Mouse (Mus musculus) cerebellum, adult 2 months (tissue): ENCODE results near the gene Zfp988.
"Not testable (repeated sequence)": the region's sequence is repeated elsewhere in the genome, so short reads cannot be mapped to it uniquely, and the experiment has no call there.

ENCODE experiments used
- CTCF ChIP-seq: fragments of 200-500 bp; IDR thresholded peaks from 2 replicates; pipeline ENCODE4 v1.5.1; 2011; ENCODE audit warnings: low read depth, mild to moderate bottlenecking, control low read depth, low read length, moderate library complexity, borderline replicate concordance; ENCODE audit not compliant: insufficient read depth
- POLR2A ChIP-seq: fragments of 200-500 bp; IDR thresholded peaks from 2 replicates; pipeline ENCODE4 v1.6.1; 2011; ENCODE audit warnings: low read length, control low read depth, borderline replicate concordance; ENCODE audit not compliant: insufficient read depth

DNA sequence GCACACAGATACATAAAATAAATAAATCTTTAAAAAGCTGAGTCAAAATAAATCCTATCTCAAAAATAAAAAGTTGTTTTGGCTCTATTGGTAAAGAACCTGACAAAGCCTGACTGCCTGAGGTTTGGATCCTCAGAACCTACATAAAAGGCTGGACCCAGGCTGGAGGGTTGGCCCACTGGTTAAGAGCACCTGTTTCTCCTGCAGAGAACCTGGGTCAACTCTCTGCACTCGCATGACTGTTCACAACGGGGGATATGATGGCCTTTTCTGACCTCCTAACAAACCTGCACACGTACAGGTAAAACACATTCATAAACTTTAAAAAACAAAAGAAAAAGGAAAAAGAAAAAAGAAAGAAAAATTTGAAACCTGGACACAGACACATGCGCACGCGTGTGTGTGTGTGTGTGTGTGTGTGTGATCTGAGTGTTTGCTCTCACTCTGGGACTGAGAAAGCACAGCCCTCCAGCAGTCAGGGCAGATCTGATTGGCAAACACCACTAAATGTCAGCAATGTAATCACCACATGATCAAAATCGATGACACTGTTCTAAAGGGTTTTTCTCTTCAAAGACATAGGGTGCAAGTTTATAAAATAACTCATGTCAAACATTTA, 34.2 kb downstream of the Zfp988 start:
- TF ChIP-seq POLR2A, CTCF: not testable (repeated sequence)
